Mouse (Mus musculus) mouse trophoblast stem cell (cell line): Measurements from ENCODE around the gene Zpr1.
"Not testable (repeated sequence)": the region's sequence is repeated elsewhere in the genome, so short reads cannot be mapped to it uniquely, and the experiment has no call there.

Experiments
- in situ Hi-C, 2 experiments: fragments of 300-500 bp; cut with MseI, MboI; formaldehyde crosslinking; loops; 2 replicates in 1 of 2; 3 replicates in 1 of 2; pipeline ENCODE4 v1.15.1; 2025

The Zpr1 gene

GRCm38 (mm10) chr9:46259111-46259510, 13.8 kb upstream of the Zpr1 start:
- in situ Hi-C loops, result no loop called here

GRCm38 (mm10) chr9:46261131-46261530, 11.7 kb upstream of the Zpr1 start:
- in situ Hi-C loops, result no loop called here

- in situ Hi-C loops, result no loop called here
These were observed 4.5 kb upstream of the Zpr1 start, which contains the start of gene Apoa5 for GRCm38 (mm10) chr9:46268343-46268873. TSS of gene Apoa5 (plus strand) at chr9:46268633.

GRCm38 (mm10) chr9:46269125-46269524, 3.7 kb upstream of the Zpr1 start:
- in situ Hi-C loops, result no loop called here

GRCm38 (mm10) chr9:46270782-46271181, 2.1 kb upstream of the Zpr1 start:
- in situ Hi-C loops, result no loop called here

- in situ Hi-C loops, result no loop called here
These were observed 794 bp upstream of the Zpr1 start for GRCm38 (mm10) chr9:46272070-46272469.

GRCm38 (mm10) chr9:46274494-46274893, 1.6 kb downstream of the Zpr1 start:
- in situ Hi-C loops, result no loop called here

- in situ Hi-C loops, result no loop called here
These were observed 10.0 kb downstream of the Zpr1 start, which contains the start of gene Bud13 for GRCm38 (mm10) chr9:46282631-46283436. TSS of gene Bud13 (plus strand) at chr9:46283008.

GRCm38 (mm10) chr9:46298381-46298780, 25.5 kb downstream of the Zpr1 start:
- in situ Hi-C loops, result no loop called here

GRCm38 (mm10) chr9:46302142-46302541, 29.3 kb downstream of the Zpr1 start:
- in situ Hi-C loops, result no loop called here

GRCm38 (mm10) chr9:46309121-46309520, 36.3 kb downstream of the Zpr1 start:
- in situ Hi-C loops, result no loop called here

- in situ Hi-C loops, result no loop called here
These were observed 41.6 kb downstream of the Zpr1 start for GRCm38 (mm10) chr9:46314507-46314906.

GRCm38 (mm10) chr9:46314921-46315320, 42.1 kb downstream of the Zpr1 start:
- in situ Hi-C loops, result no loop called here

GRCm38 (mm10) chr9:46315807-46316365, 43.0 kb downstream of the Zpr1 start:
- in situ Hi-C loops, result no loop called here

- in situ Hi-C loops, result no loop called here
These were observed 43.5 kb downstream of the Zpr1 start for GRCm38 (mm10) chr9:46316388-46316787.

- in situ Hi-C loops, result no loop called here
These were observed 44.0 kb downstream of the Zpr1 start for GRCm38 (mm10) chr9:46316909-46317308.

- in situ Hi-C loops, result no loop called here
These were observed 45.1 kb downstream of the Zpr1 start for GRCm38 (mm10) chr9:46317957-46318356.

GRCm38 (mm10) chr9:46319886-46320285, 47.0 kb downstream of the Zpr1 start, which contains the start of gene 4931429L15Rik:
TSS of gene 4931429L15Rik (minus strand) at chr9:46319986.
- in situ Hi-C loops, result not testable (repeated sequence)

- in situ Hi-C loops, result no loop called here
These were observed 47.6 kb downstream of the Zpr1 start for GRCm38 (mm10) chr9:46320461-46320860.

- in situ Hi-C loops, result no loop called here
These were observed 54.0 kb downstream of the Zpr1 start for GRCm38 (mm10) chr9:46326694-46327405.

GRCm38 (mm10) chr9:46327706-46328571, 55.1 kb downstream of the Zpr1 start:
- in situ Hi-C loops, result no loop called here
